Mouse (Mus musculus) liver, adult 2 months (tissue): Measurements from ENCODE around the gene Ppp1r3c.

Experiments used
- CTCF ChIP-seq: fragments of 200-500 bp; IDR thresholded peaks from 2 replicates; pipeline ENCODE4 v1.5.1; 2011; ENCODE audit warnings: low read depth, low read length, control low read depth
- POLR2A ChIP-seq: fragments of 200-500 bp; IDR thresholded peaks from 2 replicates; pipeline ENCODE4 v1.6.1; 2011; ENCODE audit warnings: low read length, control low read depth; ENCODE audit not compliant: insufficient read depth; ENCODE audit errors: extremely low read depth

- TF ChIP-seq POLR2A: no peak
- TF ChIP-seq CTCF: no peak
Measured at GRCm38 (mm10) chr19:36781996-36782395, 45.5 kb upstream of the Ppp1r3c start.
